Mouse (Mus musculus) stomach, postnatal 0 days (tissue): Measurements from ENCODE around the gene Zer1. TPM values are rescaled to one million over a fixed set of nuclear protein-coding genes. Genes with fewer than 3 reads are reported as not detected.
"Not testable (repeated sequence)": the region's sequence is repeated elsewhere in the genome, so short reads cannot be mapped to it uniquely, and the experiment has no call there.

Experiments used
- ATAC-seq: fragments of 200-750 bp; cut with Nextera tagmentation; 2 replicates; pipeline ENCODE4 v1.8.0; 2017; ENCODE audit not compliant: low FRiP score, low TSS enrichment
- DNase-seq: peaks from one replicate; pipeline ENCODE4 v3.0.0-alpha.2; 2016; ENCODE audit warnings: low spot score
- H3K27ac ChIP-seq: fragments of 300-500 bp; sonication (generic); replicated peaks from 2 replicates; pipeline ENCODE4 v1.5.1; 2014; ENCODE audit warnings: mild to moderate bottlenecking, control low read depth
- H3K27me3 ChIP-seq: fragments of 300-500 bp; sonication (generic); 2 replicates; pipeline ENCODE4 v1.6.1; 2014; ENCODE audit warnings: low read length; ENCODE audit not compliant: control insufficient read depth, insufficient read depth
- H3K36me3 ChIP-seq: fragments of 300-500 bp; sonication (generic); 2 replicates; pipeline ENCODE4 v1.6.1; 2014; ENCODE audit warnings: low read length, mixed read lengths; ENCODE audit not compliant: control insufficient read depth, insufficient read depth
- H3K4me1 ChIP-seq: fragments of 300-500 bp; sonication (generic); replicated peaks from 2 replicates; pipeline ENCODE4 v1.6.1; 2014; ENCODE audit warnings: antibody characterized with exemption; ENCODE audit not compliant: control insufficient read depth, insufficient read depth
- H3K4me2 ChIP-seq: fragments of 300-500 bp; sonication (generic); replicated peaks from 2 replicates; pipeline ENCODE4 v1.6.1; 2014; ENCODE audit warnings: low read depth, mild to moderate bottlenecking, control low read depth, moderate library complexity
- H3K4me3 ChIP-seq: fragments of 300-500 bp; sonication (generic); 2 replicates; pipeline ENCODE4 v1.5.1; 2014; ENCODE audit warnings: low read depth, low read length, control low read depth
- H3K9ac ChIP-seq: fragments of 300-500 bp; sonication (generic); 2 replicates; pipeline ENCODE4 v1.6.1; 2014; ENCODE audit warnings: mild to moderate bottlenecking, low read length, control low read depth, mixed read lengths
- H3K9me3 ChIP-seq: fragments of 300-500 bp; sonication (generic); 2 replicates; pipeline ENCODE4 v1.6.1; 2016; ENCODE audit warnings: low read length; ENCODE audit not compliant: control insufficient read depth
- CTCF ChIP-seq: IDR thresholded peaks from 2 replicates; pipeline ENCODE4 v1.5.1; 2016; ENCODE audit warnings: antibody characterized with exemption, low read depth, mild to moderate bottlenecking, moderate library complexity
- EP300 ChIP-seq: optimal IDR thresholded peaks from 2 replicates; pipeline ENCODE3; 2016; ENCODE audit warnings: antibody characterized with exemption
- WGBS: fragments of 180-500 bp; shearing (Covaris S2); extraction: QIAGEN DNeasy Blood & Tissue Kit; methylation state at CpG from one replicate; pipeline ENCODE4 v1.1.7; 2014; 5-methylcytosine and 5-hydroxymethylcytosine counted together
- polyA plus RNA-seq: library from polyadenylated mRNA; unstranded; fragments of >200 nt; fragmentation: Nextera tagmentation; extraction: Ambion mirVana; gene quantifications from 2 replicates; pipeline ENCODE4 v1.2.1, GENCODE M21; 2015

Zer1 gene
- polyA plus RNA-seq, 1 experiment from 2014 or later = 3.1 TPM

DNA sequence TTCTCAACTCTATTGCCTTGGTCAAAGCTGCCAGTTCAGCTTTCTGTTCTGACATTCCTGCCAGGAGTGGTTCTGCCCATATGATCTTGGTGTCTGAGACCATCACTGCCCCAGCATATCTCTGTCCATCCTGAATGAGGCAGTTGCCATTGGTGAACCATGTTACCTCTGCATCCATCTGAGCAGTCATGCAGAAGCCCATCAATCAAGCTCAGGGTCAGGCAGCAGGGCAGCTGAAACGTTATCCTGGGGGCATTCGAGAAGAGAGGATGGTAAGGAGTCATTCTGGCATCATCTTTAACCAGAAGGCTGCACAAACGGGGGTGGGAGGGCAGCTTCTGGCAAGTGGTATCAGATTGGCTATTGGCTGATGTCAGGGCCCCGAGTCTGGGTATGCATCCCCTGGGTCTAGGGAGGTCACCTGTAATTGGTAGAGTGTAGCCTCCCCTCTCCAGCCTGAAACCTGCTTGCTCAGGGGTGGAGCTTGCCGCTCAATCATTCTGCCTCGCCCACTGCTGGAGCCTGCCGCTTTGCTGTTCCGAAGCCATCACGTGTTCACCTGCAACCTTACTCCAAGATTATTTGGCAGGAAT is 40.1 kb upstream of the Zer1 start:
- Histone ChIP-seq H3K36me3 (no peaks in the 10 kb centered on the region), H3K4me3 (no peak overlapping the region), H3K4me1 (no peaks in the 10 kb centered on the region), H3K9me3 (no peaks in the 10 kb centered on the region), H3K9ac (no peak overlapping the region), H3K4me2 (no peak overlapping the region), H3K27me3 (no peaks in the 10 kb centered on the region), H3K27ac (no peak overlapping the region)
- ATAC-seq = no peak
- DNase-seq = no peak
- WGBS = 48% methylated on average over 9 of the region's 9 CpGs
- TF ChIP-seq EP300 (no peak), CTCF (no peak)

DNA sequence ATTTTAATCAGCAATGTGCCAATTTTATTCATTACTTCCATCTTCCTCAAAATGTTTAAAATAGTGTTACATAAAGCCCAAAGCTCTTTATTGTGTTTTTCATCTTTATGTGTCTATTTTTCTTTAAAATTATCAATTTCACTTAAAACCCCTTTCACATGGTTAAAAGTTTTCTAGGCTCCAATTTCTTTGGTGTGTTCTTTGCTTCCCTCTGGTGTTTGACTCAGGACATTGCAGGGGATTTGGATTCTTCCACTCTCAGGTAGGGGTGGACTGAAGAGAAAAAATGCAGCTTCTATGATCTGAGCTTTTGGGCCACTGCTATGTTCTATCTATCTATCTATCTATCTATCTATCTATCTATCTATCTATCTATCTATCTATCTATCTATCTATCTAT is 37.4 kb upstream of the Zer1 start:
- H3K9ac ChIP-seq = no peak overlapping the region
- ATAC-seq (no peak), DNase-seq (no peak)
- H3K4me1 ChIP-seq = no peaks in the 10 kb centered on the region
- no peak overlapping the region for H3K4me3 ChIP-seq
- H3K27me3 ChIP-seq = no peaks in the 10 kb centered on the region
- H3K4me2 ChIP-seq = no peak overlapping the region
- no peaks in the 10 kb centered on the region for H3K9me3 ChIP-seq
- no peaks in the 10 kb centered on the region for H3K36me3 ChIP-seq
- no peak overlapping the region for H3K27ac ChIP-seq
- TF ChIP-seq CTCF (peak; percentile 89), EP300 (no peak)

DNA sequence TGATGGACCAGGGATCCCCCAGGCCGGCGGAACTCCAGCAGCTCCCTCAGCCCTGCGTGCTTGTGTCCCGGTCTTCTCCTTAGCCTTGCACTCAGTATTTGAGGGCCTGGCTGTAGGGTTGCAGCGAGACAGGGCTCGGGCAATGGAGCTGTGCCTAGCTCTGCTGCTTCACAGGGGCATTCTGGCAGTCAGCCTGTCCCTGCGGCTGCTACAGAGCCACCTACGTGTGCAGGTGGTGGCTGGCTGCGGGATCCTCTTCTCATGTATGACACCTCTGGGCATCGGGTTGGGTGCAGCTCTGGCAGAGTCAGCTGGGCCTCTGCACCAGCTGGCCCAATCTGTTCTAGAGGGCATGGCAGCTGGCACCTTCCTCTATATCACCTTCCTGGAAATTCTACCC is 35.5 kb upstream of the Zer1 start:
- H3K4me2 ChIP-seq, H3K9ac ChIP-seq, H3K27ac ChIP-seq, H3K4me3 ChIP-seq, H3K4me1 ChIP-seq, H3K36me3 ChIP-seq, H3K9me3 ChIP-seq, DNase-seq, H3K27me3 ChIP-seq: not testable (repeated sequence)
- 94% methylated on average over 7 of the region's 10 CpGs for WGBS
- ATAC-seq = 0 out of 2 replicates have a peak, but pooled peaks have one; percentile 15

DNA sequence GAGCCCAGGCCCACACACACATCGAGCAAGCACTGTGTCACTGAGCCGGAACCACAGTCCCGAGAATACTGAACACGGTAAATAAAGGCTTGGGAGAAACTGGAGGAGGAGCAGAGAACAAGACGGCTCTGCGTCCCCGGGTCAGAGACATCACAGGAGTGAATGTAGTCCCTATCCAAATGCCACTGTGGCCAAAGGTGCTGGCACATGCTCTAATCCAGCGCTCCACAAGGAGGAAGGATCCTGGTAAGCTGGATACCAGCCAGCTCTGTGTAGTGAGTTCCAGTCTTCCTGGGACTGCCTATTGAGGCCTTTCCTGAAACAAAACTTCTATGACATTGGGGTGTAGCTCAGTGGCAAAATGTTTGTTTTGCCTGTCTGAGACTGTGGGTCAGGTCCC is 28.2 kb upstream of the Zer1 start:
- Histone ChIP-seq H3K4me3 (no peak overlapping the region), H3K4me1 (no peaks in the 10 kb centered on the region), H3K9ac (no peak overlapping the region), H3K27me3 (no peaks in the 10 kb centered on the region), H3K36me3 (peaks cover 20% of the 10 kb centered on the region), H3K9me3 (no peaks in the 10 kb centered on the region), H3K27ac (no peak overlapping the region), H3K4me2 (no peak overlapping the region)
- 67% methylated on average over 8 of the region's 8 CpGs for whole genome bisulfite sequencing
- no peak for DNase-seq
- TF ChIP-seq CTCF (no peak), EP300 (no peak)
- no peak for ATAC-seq

- TF ChIP-seq CTCF = no peak
- TF ChIP-seq EP300 = no peak
- H3K27me3 ChIP-seq = no peaks in the 10 kb centered on the region
- H3K4me1 ChIP-seq = no peaks in the 10 kb centered on the region
- no peak overlapping the region for H3K4me2 ChIP-seq
- no peak for DNase-seq
- no peaks in the 10 kb centered on the region for H3K9me3 ChIP-seq
- peaks cover 26% of the 10 kb centered on the region for H3K36me3 ChIP-seq
- 73% methylated on average over 11 of the region's 11 CpGs for WGBS
- no peak for ATAC-seq
- no peak overlapping the region for H3K27ac ChIP-seq
- H3K9ac ChIP-seq = no peak overlapping the region
- H3K4me3 ChIP-seq = no peak overlapping the region
These were observed 27.5 kb upstream of the Zer1 start for GRCm38 (mm10) chr2:30151840-30152239.

GRCm38 (mm10) chr2:30147466-30147865 is 23.1 kb upstream of the Zer1 start:
- no peak for DNase-seq
- Histone ChIP-seq H3K9me3 (no peaks in the 10 kb centered on the region), H3K27ac (no peak overlapping the region), H3K4me3 (no peak overlapping the region), H3K9ac (no peak overlapping the region), H3K4me2 (no peak overlapping the region), H3K4me1 (no peaks in the 10 kb centered on the region), H3K36me3 (peaks cover 42% of the 10 kb centered on the region), H3K27me3 (no peaks in the 10 kb centered on the region)
- WGBS = 73% methylated on average over 4 of the region's 4 CpGs
- no peak for ATAC-seq
- TF ChIP-seq CTCF (no peak), EP300 (no peak)
